Mouse (Mus musculus) forebrain, embryonic 10.5 days (tissue): Measurements from ENCODE around the gene Slc31a1. TPM values are rescaled to one million over a fixed set of nuclear protein-coding genes. Genes with fewer than 3 reads are reported as not detected.

ENCODE experiments used
- DNase-seq: peaks from one replicate; pipeline ENCODE4 v3.0.0-alpha.2; 2017; ENCODE audit warnings: low spot score; ENCODE audit errors: extremely low spot score
- H3K27ac ChIP-seq: fragments of 300-500 bp; sonication (generic); 2 replicates; pipeline ENCODE4 v1.5.1; 2016; ENCODE audit warnings: mild to moderate bottlenecking
- H3K27me3 ChIP-seq: fragments of 300-500 bp; sonication (generic); 2 replicates; pipeline ENCODE4 v1.6.1; 2016; ENCODE audit warnings: mild to moderate bottlenecking; ENCODE audit not compliant: poor library complexity, severe bottlenecking
- H3K36me3 ChIP-seq: fragments of 300-500 bp; sonication (generic); replicated peaks from 2 replicates; pipeline ENCODE4 v1.6.1; 2016; ENCODE audit warnings: mild to moderate bottlenecking, moderate library complexity
- H3K4me1 ChIP-seq: fragments of 300-500 bp; sonication (generic); 2 replicates; pipeline ENCODE4 v1.6.1; 2016
- H3K4me3 ChIP-seq: fragments of 300-500 bp; sonication (generic); 2 replicates; pipeline ENCODE4 v1.5.1; 2016; ENCODE audit warnings: mild to moderate bottlenecking, moderate library complexity
- H3K9me3 ChIP-seq: fragments of 300-500 bp; sonication (generic); 2 replicates; pipeline ENCODE4 v1.6.1; 2016; ENCODE audit warnings: mild to moderate bottlenecking, moderate library complexity
- WGBS: fragments of 180-500 bp; shearing (Covaris S2); methylation state at CpG from one replicate; pipeline ENCODE4 v1.1.7; 2016; 5-methylcytosine and 5-hydroxymethylcytosine counted together
- polyA plus RNA-seq: library from polyadenylated mRNA; unstranded; fragments of >200 nt; fragmentation: Nextera tagmentation; extraction: Ambion mirVana; gene quantifications from 2 replicates; pipeline ENCODE4 v1.2.1, GENCODE M21; 2016

Slc31a1 gene
- polyA plus RNA-seq, 1 experiment from 2014 or later = 54.9 TPM

- Histone ChIP-seq H3K4me1 (peaks cover 13% of the 10 kb centered on the region), H3K9me3 (no peaks in the 10 kb centered on the region)
- WGBS = 30% methylated on average over 1 of the region's 1 CpGs
These were observed 11.9 kb downstream of the Slc31a1 start for GRCm38 (mm10) chr4:62372410-62372809.

GRCm38 (mm10) chr4:62372818-62373520 is 12.4 kb downstream of the Slc31a1 start:
- no peak for DNase-seq
- Histone ChIP-seq H3K4me1 (peaks cover 13% of the 10 kb centered on the region), H3K27me3 (no peaks in the 10 kb centered on the region), H3K4me3 (no peak overlapping the region), H3K36me3 (no peaks in the 10 kb centered on the region), H3K9me3 (no peaks in the 10 kb centered on the region), H3K27ac (no peak overlapping the region)
- 84% methylated on average over 9 of the region's 9 CpGs for WGBS

More at GRCm38 (mm10) chr4:62372410-62372809, 11.9 kb downstream of the Slc31a1 start:
- no peak overlapping the region for H3K4me3 ChIP-seq
- H3K27me3 ChIP-seq = no peaks in the 10 kb centered on the region
- no peak for DNase-seq
- H3K27ac ChIP-seq = no peak overlapping the region
- H3K36me3 ChIP-seq = no peaks in the 10 kb centered on the region

- H3K36me3 ChIP-seq = no peaks in the 10 kb centered on the region
- no peak overlapping the region for H3K27ac ChIP-seq
- no peaks in the 10 kb centered on the region for H3K27me3 ChIP-seq
- 92% methylated on average over 7 of the region's 7 CpGs for WGBS
- DNase-seq = no peak
- no peak overlapping the region for H3K4me3 ChIP-seq
- H3K9me3 ChIP-seq = no peaks in the 10 kb centered on the region
- peaks cover 16% of the 10 kb centered on the region for H3K4me1 ChIP-seq
These were observed 13.1 kb downstream of the Slc31a1 start for GRCm38 (mm10) chr4:62373668-62374067.

- H3K4me3 ChIP-seq = no peak overlapping the region
- WGBS = 95% methylated on average over 4 of the region's 4 CpGs
- no peak overlapping the region for H3K27ac ChIP-seq
- DNase-seq = no peak
- peaks cover 23% of the 10 kb centered on the region for H3K4me1 ChIP-seq
- no peaks in the 10 kb centered on the region for H3K36me3 ChIP-seq
- H3K27me3 ChIP-seq = no peaks in the 10 kb centered on the region
- no peaks in the 10 kb centered on the region for H3K9me3 ChIP-seq
These were observed 13.8 kb downstream of the Slc31a1 start for GRCm38 (mm10) chr4:62374342-62374741.

- H3K9me3 ChIP-seq = no peaks in the 10 kb centered on the region
These were observed 15.6 kb downstream of the Slc31a1 start for GRCm38 (mm10) chr4:62376123-62376522.

GRCm38 (mm10) chr4:62379724-62380381 is 19.3 kb downstream of the Slc31a1 start:
- no peaks in the 10 kb centered on the region for H3K9me3 ChIP-seq
- H3K27me3 ChIP-seq = no peaks in the 10 kb centered on the region
- 91% methylated on average over 9 of the region's 9 CpGs for WGBS
- peaks cover 5% of the 10 kb centered on the region; the same call in 1 of the 2 replicates for H3K36me3 ChIP-seq
- peaks cover 12% of the 10 kb centered on the region for H3K4me1 ChIP-seq
- H3K4me3 ChIP-seq = no peak overlapping the region
- no peak for DNase-seq
- no peak overlapping the region for H3K27ac ChIP-seq

More at GRCm38 (mm10) chr4:62376123-62376522, 15.6 kb downstream of the Slc31a1 start:
- WGBS = 97% methylated on average over 2 of the region's 2 CpGs
- Histone ChIP-seq H3K27me3 (no peaks in the 10 kb centered on the region), H3K4me3 (no peak overlapping the region), H3K36me3 (no peaks in the 10 kb centered on the region), H3K27ac (no peak overlapping the region), H3K4me1 (peaks cover 25% of the 10 kb centered on the region)
- DNase-seq = no peak

- Histone ChIP-seq H3K9me3 (no peaks in the 10 kb centered on the region), H3K27ac (no peak overlapping the region), H3K27me3 (no peaks in the 10 kb centered on the region), H3K4me1 (peaks cover 12% of the 10 kb centered on the region), H3K4me3 (no peak overlapping the region), H3K36me3 (peaks cover 34% of the 10 kb centered on the region)
- 88% methylated on average over 6 of the region's 6 CpGs for WGBS
- DNase-seq = no peak
These were observed 22.7 kb downstream of the Slc31a1 start for GRCm38 (mm10) chr4:62383207-62383606.

- no peaks in the 10 kb centered on the region for H3K9me3 ChIP-seq
- H3K27ac ChIP-seq = no peak overlapping the region
- no peak for DNase-seq
- H3K27me3 ChIP-seq = no peaks in the 10 kb centered on the region
- WGBS = 89% methylated on average over 7 of the region's 7 CpGs
- H3K36me3 ChIP-seq = peaks cover 40% of the 10 kb centered on the region
- H3K4me1 ChIP-seq = peaks cover 7% of the 10 kb centered on the region
- no peak overlapping the region for H3K4me3 ChIP-seq
These were observed 23.2 kb downstream of the Slc31a1 start for GRCm38 (mm10) chr4:62383752-62384151.

- no peak for DNase-seq
- no peak overlapping the region for H3K4me3 ChIP-seq
- 93% methylated on average over 1 of the region's 1 CpGs for WGBS
- no peaks in the 10 kb centered on the region for H3K9me3 ChIP-seq
- H3K36me3 ChIP-seq = peaks cover 44% of the 10 kb centered on the region
- H3K4me1 ChIP-seq = peaks cover 3% of the 10 kb centered on the region
- H3K27ac ChIP-seq = no peak overlapping the region
- no peaks in the 10 kb centered on the region for H3K27me3 ChIP-seq
These were observed 23.6 kb downstream of the Slc31a1 start for GRCm38 (mm10) chr4:62384159-62384558.

- H3K27ac ChIP-seq = no peak overlapping the region
- H3K36me3 ChIP-seq = peaks cover 57% of the 10 kb centered on the region
- no peak for DNase-seq
- H3K27me3 ChIP-seq = no peaks in the 10 kb centered on the region
- H3K9me3 ChIP-seq = no peaks in the 10 kb centered on the region
- no peaks in the 10 kb centered on the region for H3K4me1 ChIP-seq
- 97% methylated on average over 7 of the region's 7 CpGs for WGBS
- H3K4me3 ChIP-seq = no peak overlapping the region
These were observed 24.9 kb downstream of the Slc31a1 start for GRCm38 (mm10) chr4:62385439-62385838.

GRCm38 (mm10) chr4:62389592-62390512 is 29.3 kb downstream of the Slc31a1 start:
- Histone ChIP-seq H3K27me3 (no peaks in the 10 kb centered on the region), H3K4me3 (no peak overlapping the region), H3K27ac (no peak overlapping the region), H3K4me1 (0 out of 2 replicates have a peak, but pooled peaks cover 3% of the 10 kb centered on the region), H3K36me3 (peaks cover 89% of the 10 kb centered on the region), H3K9me3 (no peaks in the 10 kb centered on the region)
- no peak for DNase-seq
- 85% methylated on average over 5 of the region's 5 CpGs for WGBS

GRCm38 (mm10) chr4:62391892-62392291 is 31.4 kb downstream of the Slc31a1 start:
- no peaks in the 10 kb centered on the region for H3K9me3 ChIP-seq
- no peaks in the 10 kb centered on the region for H3K27me3 ChIP-seq
- 92% methylated on average over 7 of the region's 7 CpGs for WGBS
- H3K27ac ChIP-seq = no peak overlapping the region
- H3K36me3 ChIP-seq = peaks cover 93% of the 10 kb centered on the region
- 0 out of 2 replicates have a peak, but pooled peaks cover 3% of the 10 kb centered on the region for H3K4me1 ChIP-seq
- DNase-seq = no peak
- H3K4me3 ChIP-seq = no peak overlapping the region
